Mouse (Mus musculus): ENCODE data around the gene Vhl.

GRCm38 (mm10) chr6:113654102-113654501 lies 30.3 kb downstream of the Vhl start:
- TF ChIP-seq CTCF (IDR thresholded peaks at IDR 0.05): no peak
- TF ChIP-seq POLR2A (IDR thresholded peaks at IDR 0.05; ENCODE audit: insufficient read depth, low read depth, low read length): no peak

All from heart, adult 2 months (tissue).